Mouse (Mus musculus) embryonic facial prominence, embryonic 14.5 days (tissue): Measurements from ENCODE around the gene 3110040N11Rik. TPM values are rescaled to one million over a fixed set of nuclear protein-coding genes. Genes with fewer than 3 reads are reported as not detected.
A peak's percentile ranks its signal among the peaks of the same experiment; 100 is the strongest.

ENCODE experiments used
- ATAC-seq: fragments of 200-750 bp; cut with Nextera tagmentation; 2 replicates; pipeline ENCODE4 v1.8.0; 2017; ENCODE audit warnings: low read depth, moderate number of reproducible peaks, moderate TSS enrichment
- DNase-seq: peaks from one replicate; pipeline ENCODE4 v3.0.0-alpha.2; 2015; ENCODE audit warnings: low spot score
- H3K27ac ChIP-seq: fragments of 300-500 bp; sonication (generic); replicated peaks from 2 replicates; pipeline ENCODE4 v1.5.1; 2014; ENCODE audit warnings: low read depth, mild to moderate bottlenecking, low read length, moderate library complexity
- H3K27me3 ChIP-seq: fragments of 300-500 bp; sonication (generic); replicated peaks from 2 replicates; pipeline ENCODE4 v1.6.1; 2014; ENCODE audit warnings: low read length; ENCODE audit not compliant: control insufficient read depth, insufficient read depth
- H3K36me3 ChIP-seq: fragments of 300-500 bp; sonication (generic); 2 replicates; pipeline ENCODE4 v1.6.1; 2014; ENCODE audit warnings: low read length, mixed read lengths; ENCODE audit not compliant: control insufficient read depth, insufficient read depth
- H3K4me1 ChIP-seq: fragments of 300-500 bp; sonication (generic); 2 replicates; pipeline ENCODE4 v1.6.1; 2014; ENCODE audit warnings: antibody characterized with exemption, low read length; ENCODE audit not compliant: control insufficient read depth, insufficient read depth
- H3K4me2 ChIP-seq: fragments of 300-500 bp; sonication (generic); 2 replicates; pipeline ENCODE4 v1.6.1; 2014; ENCODE audit warnings: low read depth, mild to moderate bottlenecking, low read length, moderate library complexity, mixed read lengths
- H3K4me3 ChIP-seq: fragments of 300-500 bp; sonication (generic); 2 replicates; pipeline ENCODE4 v1.5.1; 2014; ENCODE audit warnings: low read depth, mild to moderate bottlenecking, low read length
- H3K9ac ChIP-seq: fragments of 300-500 bp; sonication (generic); 2 replicates; pipeline ENCODE4 v1.6.1; 2014; ENCODE audit warnings: low read depth, mild to moderate bottlenecking, low read length, moderate library complexity, mixed read lengths
- H3K9me3 ChIP-seq: fragments of 300-500 bp; sonication (generic); 2 replicates; pipeline ENCODE4 v1.6.1; 2016; ENCODE audit warnings: low read length; ENCODE audit not compliant: control insufficient read depth
- WGBS: fragments of 180-500 bp; shearing (Covaris S2); extraction: QIAGEN DNeasy Blood & Tissue Kit; methylation state at CpG from one replicate; pipeline ENCODE4 v1.1.7; 2014; 5-methylcytosine and 5-hydroxymethylcytosine counted together
- polyA plus RNA-seq: library from polyadenylated mRNA; unstranded; fragments of >200 nt; fragmentation: Nextera tagmentation; extraction: Ambion mirVana; gene quantifications from 2 replicates; pipeline ENCODE4 v1.2.1, GENCODE M21; 2014

Gene 3110040N11Rik
- polyA plus RNA-seq, 1 experiment from 2014 or later: 51.3 TPM

- H3K4me2 ChIP-seq: peak overlapping the region; percentile 32; the same call in 1 of the 2 replicates
- no peaks in the 10 kb centered on the region for H3K27me3 ChIP-seq
- no peaks in the 10 kb centered on the region for H3K36me3 ChIP-seq
- WGBS: 35% methylated on average over 3 of the region's 3 CpGs
- H3K4me1 ChIP-seq: peaks cover 41% of the 10 kb centered on the region
- H3K4me3 ChIP-seq: no peak overlapping the region
- H3K27ac ChIP-seq: 0 out of 2 replicates have a peak overlapping the region, but pooled peaks have one; percentile 28
- no peak; the same call in 1 of the 2 replicates for ATAC-seq
- no peak for DNase-seq
- H3K9me3 ChIP-seq: no peaks in the 10 kb centered on the region
- no peak overlapping the region for H3K9ac ChIP-seq
These were observed 35.6 kb upstream of the 3110040N11Rik start for GRCm38 (mm10) chr7:81824906-81825305.

GRCm38 (mm10) chr7:81806067-81806466 is 16.8 kb upstream of the 3110040N11Rik start:
- Histone ChIP-seq H3K36me3 (peaks cover 27% of the 10 kb centered on the region; the same call in 1 of the 2 replicates), H3K9ac (no peak overlapping the region), H3K4me1 (no peaks in the 10 kb centered on the region), H3K27ac (no peak overlapping the region), H3K27me3 (no peaks in the 10 kb centered on the region), H3K9me3 (no peaks in the 10 kb centered on the region), H3K4me2 (no peak overlapping the region), H3K4me3 (no peak overlapping the region)
- DNase-seq: peak; percentile 57
- ATAC-seq: no peak; the same call in 1 of the 2 replicates
- WGBS: 70% methylated on average over 5 of the region's 5 CpGs

GRCm38 (mm10) chr7:81788536-81788935 is 742 bp downstream of the 3110040N11Rik start:
- H3K4me2 ChIP-seq: peak overlapping the region; percentile 82
- DNase-seq: no peak
- H3K4me3 ChIP-seq: peak overlapping the region; percentile 68
- peaks cover 33% of the 10 kb centered on the region for H3K36me3 ChIP-seq
- WGBS: 10% methylated on average over 5 of the region's 5 CpGs
- H3K9me3 ChIP-seq: no peaks in the 10 kb centered on the region
- no peaks in the 10 kb centered on the region for H3K27me3 ChIP-seq
- H3K4me1 ChIP-seq: peaks cover 4% of the 10 kb centered on the region; the same call in 1 of the 2 replicates
- H3K9ac ChIP-seq: peak overlapping the region; percentile 86
- no peak for ATAC-seq
- H3K27ac ChIP-seq: peak overlapping the region; percentile 99

- WGBS: 65% methylated on average over 10 of the region's 10 CpGs
- H3K9ac ChIP-seq: no peak overlapping the region
- DNase-seq (no peak), ATAC-seq (no peak)
- H3K36me3 ChIP-seq: peaks cover 38% of the 10 kb centered on the region
- H3K4me1 ChIP-seq: no peaks in the 10 kb centered on the region
- H3K4me3 ChIP-seq: no peak overlapping the region
- H3K9me3 ChIP-seq: peaks cover 8% of the 10 kb centered on the region; the same call in 1 of the 2 replicates
- H3K27ac ChIP-seq: no peak overlapping the region
- no peak overlapping the region for H3K4me2 ChIP-seq
- H3K27me3 ChIP-seq: no peaks in the 10 kb centered on the region
These were observed 11.5 kb downstream of the 3110040N11Rik start for GRCm38 (mm10) chr7:81777667-81778218.

- Histone ChIP-seq H3K4me1 (no peaks in the 10 kb centered on the region), H3K27ac (no peak overlapping the region), H3K4me2 (no peak overlapping the region), H3K9me3 (peaks cover under 1% of the 10 kb centered on the region; the same call in 1 of the 2 replicates), H3K36me3 (peaks cover 14% of the 10 kb centered on the region), H3K4me3 (no peak overlapping the region), H3K9ac (no peak overlapping the region), H3K27me3 (no peaks in the 10 kb centered on the region)
- 78% methylated on average over 5 of the region's 5 CpGs for WGBS
- ATAC-seq: peak; percentile 41; the same call in 1 of the 2 replicates
- DNase-seq: peak; percentile 45
These were observed 14.0 kb downstream of the 3110040N11Rik start for GRCm38 (mm10) chr7:81775325-81775724.

GRCm38 (mm10) chr7:81772786-81773539 is 16.3 kb downstream of the 3110040N11Rik start:
- H3K4me3 ChIP-seq: no peak overlapping the region
- H3K9me3 ChIP-seq: no peaks in the 10 kb centered on the region
- no peak overlapping the region for H3K9ac ChIP-seq
- ATAC-seq (no peak), DNase-seq (peak; percentile 22)
- H3K27ac ChIP-seq: no peak overlapping the region
- H3K27me3 ChIP-seq: no peaks in the 10 kb centered on the region
- WGBS: 70% methylated on average over 10 of the region's 10 CpGs
- no peaks in the 10 kb centered on the region for H3K36me3 ChIP-seq
- no peak overlapping the region for H3K4me2 ChIP-seq
- no peaks in the 10 kb centered on the region for H3K4me1 ChIP-seq

GRCm38 (mm10) chr7:81763110-81763845 is 26.0 kb downstream of the 3110040N11Rik start:
- H3K4me1 ChIP-seq: peaks cover 11% of the 10 kb centered on the region
- H3K27ac ChIP-seq: peak overlapping the region; percentile 86
- H3K9ac ChIP-seq: peak overlapping the region; percentile 91
- DNase-seq (peak; percentile 20), ATAC-seq (peak; percentile 54; the same call in 1 of the 2 replicates)
- no peaks in the 10 kb centered on the region for H3K27me3 ChIP-seq
- peak overlapping the region; percentile 76 for H3K4me2 ChIP-seq
- no peaks in the 10 kb centered on the region for H3K9me3 ChIP-seq
- no peaks in the 10 kb centered on the region for H3K36me3 ChIP-seq
- H3K4me3 ChIP-seq: peak overlapping the region; percentile 79
- 2% methylated on average over 49 of the region's 60 CpGs for WGBS
